Mouse (Mus musculus) heart, adult 2 months (tissue): Measurements from ENCODE around the gene Capzb. TPM values are rescaled to one million over a fixed set of nuclear protein-coding genes. Genes with fewer than 3 reads are reported as not detected.

ENCODE experiments used
- DNase-seq, 2 experiments: peaks; one replicate each; pipeline ENCODE4 v3.0.0; 2021
- H3K27ac ChIP-seq: fragments of 200-600 bp; 2 replicates; pipeline ENCODE4 v1.8.1; 2022
- H3K27me3 ChIP-seq: fragments of 200-500 bp; 2 replicates; pipeline ENCODE4 v1.6.1; 2012; ENCODE audit warnings: mild to moderate bottlenecking, low read length, inconsistent platforms, mixed read lengths; ENCODE audit not compliant: control insufficient read depth, insufficient read depth
- H3K36me3 ChIP-seq: fragments of 200-500 bp; 2 replicates; pipeline ENCODE4 v1.6.1; 2012; ENCODE audit warnings: low read length, inconsistent platforms; ENCODE audit not compliant: control insufficient read depth, insufficient read depth
- H3K4me1 ChIP-seq: fragments of 200-500 bp; 2 replicates; pipeline ENCODE4 v1.6.1; 2011; ENCODE audit warnings: low read length; ENCODE audit not compliant: control insufficient read depth, insufficient read depth
- H3K4me3 ChIP-seq: fragments of 200-600 bp; 2 replicates; pipeline ENCODE4 v1.8.1; 2022
- H3K79me2 ChIP-seq: fragments of 200-500 bp; replicated peaks from 2 replicates; pipeline ENCODE4 v1.6.1; 2012; ENCODE audit warnings: mild to moderate bottlenecking, inconsistent platforms, low read length, moderate library complexity, mixed read lengths; ENCODE audit not compliant: control insufficient read depth, insufficient read depth
- H3K9ac ChIP-seq: fragments of 200-500 bp; 2 replicates; pipeline ENCODE4 v1.6.1; 2012; ENCODE audit warnings: low read depth, mild to moderate bottlenecking, control low read depth, inconsistent platforms, low read length, mixed read lengths
- CTCF ChIP-seq: fragments of 200-600 bp; IDR thresholded peaks from 2 replicates; pipeline ENCODE4 v1.8.1; 2022; ENCODE audit warnings: antibody characterized with exemption, mild to moderate bottlenecking, moderate library complexity
- EP300 ChIP-seq: fragments of 200-500 bp; IDR thresholded peaks from 2 replicates; pipeline ENCODE4 v1.6.1; 2011; ENCODE audit warnings: low read depth, low read length, control low read depth; ENCODE audit not compliant: insufficient read depth
- POLR2A ChIP-seq: fragments of 200-500 bp; IDR thresholded peaks from 2 replicates; pipeline ENCODE4 v1.6.1; 2011; ENCODE audit warnings: mild to moderate bottlenecking, low read depth, low read length, control low read depth; ENCODE audit not compliant: insufficient read depth
- WGBS: fragments of 180-500 bp; shearing (Covaris S2); methylation state at CpG from one replicate; pipeline ENCODE4 v1.1.7; 2018; 5-methylcytosine and 5-hydroxymethylcytosine counted together
- intact Hi-C: fragments of 180-260 bp; cut with DNase I; formaldehyde crosslinking; loops from one replicate; pipeline ENCODE4 v1.15.1; 2025
- polyA plus RNA-seq: library from polyadenylated mRNA; depleted of rRNA; stranded (reverse); fragments of >200 nt; gene quantifications from 2 replicates; pipeline ENCODE4 v1.2.3, GENCODE M21; 2012
- total RNA-seq, 2 experiments: library from RNA; stranded (reverse); gene quantifications; 2 replicates each; pipeline ENCODE4 v1.2.3; 2021

Gene Capzb
- total and polyA plus RNA-seq, 3 experiments: 160 to 392 (median 342) TPM

DNA sequence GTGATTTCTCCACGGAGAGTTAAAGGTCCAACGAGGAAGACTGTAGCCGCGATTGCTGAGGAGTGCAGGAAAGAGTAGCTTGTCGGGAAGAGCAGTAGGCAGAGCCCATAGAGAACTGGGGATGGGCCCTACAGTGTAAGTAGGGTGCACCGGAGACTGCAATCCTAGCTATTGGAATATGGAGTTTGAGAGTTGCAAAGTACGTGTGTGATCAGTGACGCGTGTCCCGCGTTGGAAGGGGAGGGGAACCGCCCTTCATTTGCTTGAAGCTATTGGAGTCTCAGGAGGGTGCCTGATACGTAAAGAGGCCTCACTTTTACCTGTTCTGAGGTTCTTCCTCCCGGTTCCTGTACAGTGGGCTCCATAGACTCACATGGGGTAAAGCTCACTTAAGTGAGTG lies 119.0 kb downstream of the Capzb start:
- Histone ChIP-seq H3K4me3 (peak overlapping the region; percentile 100), H3K4me1 (peaks cover 6% of the 10 kb centered on the region), H3K36me3 (no peaks in the 10 kb centered on the region), H3K79me2 (no peaks in the 10 kb centered on the region), H3K9ac (peak overlapping the region; percentile 58), H3K27ac (no peak overlapping the region), H3K27me3 (no peaks in the 10 kb centered on the region)
- intact Hi-C loops: no loop called here
- no peak for DNase-seq
- WGBS: 40% methylated on average over 14 of the region's 14 CpGs
- TF ChIP-seq EP300 (no peak), CTCF (no peak), POLR2A (no peak)

DNA sequence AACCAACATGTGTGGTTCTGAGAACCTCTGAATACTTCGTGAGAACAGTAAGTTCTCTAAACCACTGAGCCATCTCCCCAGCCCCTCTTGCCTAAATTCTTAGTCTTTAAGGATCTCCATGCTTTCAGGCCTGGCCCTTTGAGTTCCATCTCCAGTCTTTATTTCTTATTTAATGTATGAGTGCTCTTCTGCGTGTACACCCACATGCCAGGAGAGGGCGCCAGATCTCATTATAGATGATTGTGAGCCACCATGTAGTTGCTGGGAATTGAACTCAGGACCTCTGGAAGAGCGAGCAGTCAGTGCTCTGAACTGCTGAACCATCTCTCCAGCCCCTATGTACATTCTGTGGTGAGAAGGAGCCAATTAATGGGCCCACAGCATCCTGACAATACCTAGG lies 119.9 kb downstream of the Capzb start:
- no peak overlapping the region for H3K4me3 ChIP-seq
- no peaks in the 10 kb centered on the region for H3K36me3 ChIP-seq
- DNase-seq: no peak
- no peak for TF ChIP-seq POLR2A
- peak; percentile 74 for TF ChIP-seq CTCF
- WGBS: 70% methylated on average over 4 of the region's 4 CpGs
- H3K27ac ChIP-seq: no peak overlapping the region
- intact Hi-C loops: no loop called here
- no peaks in the 10 kb centered on the region for H3K79me2 ChIP-seq
- H3K9ac ChIP-seq: no peak overlapping the region
- H3K4me1 ChIP-seq: peaks cover 6% of the 10 kb centered on the region
- no peaks in the 10 kb centered on the region for H3K27me3 ChIP-seq

DNA sequence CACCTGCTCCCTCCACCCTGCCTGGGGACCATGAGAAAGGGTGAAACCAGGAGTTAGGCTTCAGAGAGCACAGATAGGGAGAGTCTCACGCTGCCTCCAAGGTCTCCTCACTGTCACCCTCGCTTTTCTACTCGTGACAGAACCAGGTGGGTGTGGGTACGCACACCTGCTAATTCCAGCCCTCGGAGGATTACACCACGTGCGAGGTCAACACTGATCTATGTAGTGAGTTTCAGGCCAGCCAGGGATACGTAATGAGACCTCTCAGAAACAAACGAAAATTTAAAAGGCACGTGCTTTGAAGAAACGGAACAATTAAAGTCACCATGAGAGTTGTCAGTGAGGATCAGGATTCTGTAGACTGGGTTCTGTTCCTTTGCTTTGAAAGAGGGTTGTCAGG lies 125.8 kb downstream of the Capzb start:
- Histone ChIP-seq H3K4me1 (no peaks in the 10 kb centered on the region), H3K27me3 (no peaks in the 10 kb centered on the region), H3K27ac (no peak overlapping the region), H3K4me3 (no peak overlapping the region), H3K36me3 (no peaks in the 10 kb centered on the region), H3K79me2 (no peaks in the 10 kb centered on the region), H3K9ac (no peak overlapping the region)
- WGBS: 94% methylated on average over 11 of the region's 11 CpGs
- TF ChIP-seq POLR2A (no peak), CTCF (no peak), EP300 (no peak)
- DNase-seq: no peak
- intact Hi-C loops: no loop called here

DNA sequence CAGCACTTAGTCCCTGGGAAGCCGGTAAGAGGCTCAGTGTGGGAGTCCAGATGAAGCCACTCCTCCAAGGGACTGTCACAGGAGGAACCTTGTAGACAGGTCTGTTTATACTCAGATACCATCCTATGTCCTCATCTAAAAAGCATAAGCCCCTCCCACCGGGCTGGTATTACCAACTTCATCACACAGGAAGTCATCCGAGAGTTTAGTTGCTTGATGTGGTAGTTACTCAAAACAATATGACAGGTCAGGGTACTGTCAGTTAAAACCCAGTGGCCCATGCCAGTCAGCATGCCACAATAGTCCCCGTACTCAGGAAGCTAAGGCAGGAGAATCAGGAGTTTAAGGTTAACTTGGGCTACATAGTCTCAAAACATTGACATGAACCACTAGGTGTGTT lies 127.0 kb downstream of the Capzb start:
- intact Hi-C loops: no loop called here
- no peaks in the 10 kb centered on the region for H3K36me3 ChIP-seq
- TF ChIP-seq POLR2A: no peak
- TF ChIP-seq CTCF: no peak
- no peak overlapping the region for H3K4me3 ChIP-seq
- 90% methylated on average over 4 of the region's 4 CpGs for WGBS
- DNase-seq: no peak
- no peak overlapping the region for H3K27ac ChIP-seq
- H3K9ac ChIP-seq: no peak overlapping the region
- no peaks in the 10 kb centered on the region for H3K79me2 ChIP-seq
- H3K27me3 ChIP-seq: no peaks in the 10 kb centered on the region
- H3K4me1 ChIP-seq: no peaks in the 10 kb centered on the region

DNA sequence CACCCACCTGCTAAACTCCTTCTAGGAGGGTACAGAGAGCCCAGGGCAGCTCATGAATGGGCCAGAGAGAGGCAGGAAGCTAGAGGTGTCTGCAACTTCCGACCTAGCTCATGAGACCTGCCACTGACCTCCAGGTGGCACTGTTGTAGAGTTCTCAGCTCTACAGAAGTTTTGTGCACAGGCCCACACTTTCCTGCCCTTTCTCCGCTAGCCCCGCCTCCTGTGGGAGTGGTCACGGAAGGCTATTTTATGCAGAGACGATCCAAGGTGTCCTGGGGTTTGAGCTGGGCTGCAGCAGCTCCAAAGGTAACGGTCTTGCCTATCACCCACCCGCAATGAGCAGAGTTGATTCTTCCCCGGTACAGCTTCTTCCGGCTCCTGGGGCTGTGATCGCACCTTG lies 137.9 kb downstream of the Capzb start:
- Histone ChIP-seq H3K4me1 (no peaks in the 10 kb centered on the region), H3K4me3 (no peak overlapping the region), H3K9ac (no peak overlapping the region; the same call in 1 of the 2 replicates), H3K27me3 (no peaks in the 10 kb centered on the region), H3K79me2 (no peaks in the 10 kb centered on the region), H3K36me3 (no peaks in the 10 kb centered on the region), H3K27ac (no peak overlapping the region)
- intact Hi-C loops: no loop called here
- WGBS: 10% methylated on average over 10 of the region's 10 CpGs
- peak; percentile 68 to 75 for DNase-seq
- 0 out of 2 replicates have a peak, but pooled peaks have one; percentile 34 for TF ChIP-seq EP300
- peak; percentile 37; the same call in 1 of the 2 replicates for TF ChIP-seq POLR2A
- peak; percentile 71 for TF ChIP-seq CTCF

DNA sequence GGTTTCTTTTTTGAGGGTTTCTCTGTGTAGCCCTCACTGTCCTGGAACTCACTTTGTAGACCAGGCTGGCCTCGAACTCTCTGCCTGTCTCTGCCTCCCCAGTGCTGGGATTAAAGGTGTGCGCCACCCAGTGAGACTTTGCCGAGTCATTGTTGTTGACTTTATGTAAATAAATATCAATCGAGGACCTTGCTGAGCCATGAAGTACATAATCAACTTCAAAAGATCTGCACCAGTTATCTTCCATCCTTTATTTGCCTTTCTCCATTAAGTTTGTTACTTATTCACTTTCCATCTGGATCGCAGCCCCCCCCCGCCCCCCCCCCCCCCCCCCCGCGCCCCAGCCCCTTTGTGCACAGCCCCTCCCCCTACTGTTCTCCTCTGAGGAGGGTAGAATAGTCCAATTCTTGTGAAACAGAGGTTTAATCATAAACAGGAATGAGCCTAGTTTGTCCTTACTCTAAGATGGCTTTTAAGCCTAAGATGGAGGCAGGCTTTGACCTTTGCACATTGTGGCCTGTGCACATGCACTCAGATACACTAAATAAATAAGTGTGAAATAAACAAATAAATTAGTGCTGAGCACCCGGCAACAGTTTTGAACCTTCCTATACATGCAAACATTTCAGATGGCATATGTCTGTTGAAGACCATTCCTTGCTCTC lies 142.1 kb downstream of the Capzb start:
- no peaks in the 10 kb centered on the region for H3K36me3 ChIP-seq
- no peak overlapping the region for H3K9ac ChIP-seq
- H3K27ac ChIP-seq: no peak overlapping the region
- H3K4me1 ChIP-seq: no peaks in the 10 kb centered on the region
- DNase-seq: no peak
- 62% methylated on average over 8 of the region's 9 CpGs for WGBS
- no peaks in the 10 kb centered on the region for H3K79me2 ChIP-seq
- H3K4me3 ChIP-seq: no peak overlapping the region
- TF ChIP-seq EP300 (no peak), CTCF (no peak), POLR2A (no peak)
- intact Hi-C loops: loop anchor here (5.0 kb wide), 1 partner anchor 47 kb away; no protein-coding TSS in a partner anchor
- H3K27me3 ChIP-seq: no peaks in the 10 kb centered on the region
